Mouse (Mus musculus) heart, postnatal 25 days (tissue): ENCODE results near the gene Gm21972. TPM values are rescaled to one million over a fixed set of nuclear protein-coding genes. Genes with fewer than 3 reads are reported as not detected.
A peak's percentile ranks its signal among the peaks of the same experiment; 100 is the strongest.

Experiments
- DNase-seq: peaks from one replicate; pipeline ENCODE4 v3.0.0; 2022; ENCODE audit warnings: low spot score
- intact Hi-C: fragments of 180-260 bp; cut with DNase I; formaldehyde crosslinking; loops from one replicate; pipeline ENCODE4 v1.15.1; 2025
- total RNA-seq, 2 experiments: library from RNA; stranded (reverse); gene quantifications; 2 replicates each; pipeline ENCODE4 v1.2.3; 2021

Gene Gm21972
- total RNA-seq, 2 experiments from 2014 or later: 0.65 to 0.95 TPM

GRCm38 (mm10) chr1:86156595-86156994 is 23.2 kb downstream of the Gm21972 start:
- intact Hi-C loops: loop anchor here (10.0 kb wide), 1 partner anchor 92 kb away; the partner anchor contains the start of gene Psmd1
- no peak for DNase-seq

GRCm38 (mm10) chr1:86160059-86160458 is 26.6 kb downstream of the Gm21972 start:
- no peak for DNase-seq
- intact Hi-C loops: no loop called here

GRCm38 (mm10) chr1:86160479-86160878 is 27.0 kb downstream of the Gm21972 start:
- intact Hi-C loops: no loop called here

GRCm38 (mm10) chr1:86161061-86161460 is 27.6 kb downstream of the Gm21972 start:
- DNase-seq: no peak
- intact Hi-C loops: no loop called here

More at GRCm38 (mm10) chr1:86160479-86160878, 27.0 kb downstream of the Gm21972 start:
- no peak for DNase-seq

GRCm38 (mm10) chr1:86174602-86175001 is 41.2 kb downstream of the Gm21972 start:
- DNase-seq: no peak
- intact Hi-C loops: no loop called here

GRCm38 (mm10) chr1:86176066-86176465 is 42.6 kb downstream of the Gm21972 start:
- DNase-seq: no peak
- intact Hi-C loops: no loop called here

- intact Hi-C loops: loop anchor here (1.0 kb wide), 1 partner anchor 161 kb away; no protein-coding TSS in a partner anchor
- peak; percentile 23 for DNase-seq
Observed at GRCm38 (mm10) chr1:86178462-86179253, 45.2 kb downstream of the Gm21972 start.

GRCm38 (mm10) chr1:86182004-86182709 is 48.7 kb downstream of the Gm21972 start:
- no peak for DNase-seq
- intact Hi-C loops: no loop called here

GRCm38 (mm10) chr1:86183577-86184263 is 50.3 kb downstream of the Gm21972 start:
- no peak for DNase-seq

GRCm38 (mm10) chr1:86186762-86187161 is 53.3 kb downstream of the Gm21972 start:
- no peak for DNase-seq
- intact Hi-C loops: no loop called here

More at GRCm38 (mm10) chr1:86183577-86184263, 50.3 kb downstream of the Gm21972 start:
- intact Hi-C loops: no loop called here

GRCm38 (mm10) chr1:86187856-86188255 is 54.4 kb downstream of the Gm21972 start:
- intact Hi-C loops: no loop called here
- no peak for DNase-seq

- intact Hi-C loops: no loop called here
- no peak for DNase-seq
Observed at GRCm38 (mm10) chr1:86188271-86188670, 54.8 kb downstream of the Gm21972 start.

GRCm38 (mm10) chr1:86189034-86189702 is 55.7 kb downstream of the Gm21972 start:
- no peak for DNase-seq
- intact Hi-C loops: no loop called here

GRCm38 (mm10) chr1:86190843-86191242 is 57.4 kb downstream of the Gm21972 start:
- DNase-seq: no peak
- intact Hi-C loops: no loop called here

GRCm38 (mm10) chr1:86194044-86194443 is 60.6 kb downstream of the Gm21972 start:
- DNase-seq: no peak
- intact Hi-C loops: no loop called here

- no peak for DNase-seq
- intact Hi-C loops: no loop called here
Observed at GRCm38 (mm10) chr1:86198276-86198675, 64.8 kb downstream of the Gm21972 start.

GRCm38 (mm10) chr1:86199026-86199425 is 65.6 kb downstream of the Gm21972 start:
- no peak for DNase-seq
- intact Hi-C loops: no loop called here

- no peak for DNase-seq
Observed at GRCm38 (mm10) chr1:86201312-86201711, 67.9 kb downstream of the Gm21972 start.

GRCm38 (mm10) chr1:86202617-86203219 is 69.3 kb downstream of the Gm21972 start:
- intact Hi-C loops: no loop called here
- DNase-seq: no peak

More at GRCm38 (mm10) chr1:86201312-86201711, 67.9 kb downstream of the Gm21972 start:
- intact Hi-C loops: no loop called here
